Mouse (Mus musculus) adrenal gland, postnatal 14 days (tissue): ENCODE results near the gene Cmtm8. TPM values are rescaled to one million over a fixed set of nuclear protein-coding genes. Genes with fewer than 3 reads are reported as not detected.

Experiments
- DNase-seq: peaks from one replicate; pipeline ENCODE4 v3.0.0; 2021; ENCODE audit warnings: mixed read lengths
- long read RNA-seq, 2 experiments: library from polyadenylated mRNA; stranded (forward); transcript quantifications; one replicate each; pipeline ENCODE4 v2.0.0; 2021
- total RNA-seq: library from RNA; stranded (reverse); gene quantifications from 2 replicates; pipeline ENCODE4 v1.2.3, GENCODE M21; 2021

Gene Cmtm8
- total RNA-seq: 9.0 and 16.9 TPM in 2 replicates
- long read RNA-seq, experiment 1, transcript Cmtm8-201 (4 exons, 1,064 nt): major isoform, 11 of 13 reads
- long read RNA-seq, experiment 1, partial matches to known transcripts: 1 of 13 reads
- long read RNA-seq, experiment 1, other reads (novel, unspliced or antisense): 1 of 13 reads
- long read RNA-seq, experiment 2, transcript Cmtm8-201 (4 exons, 1,064 nt): major isoform, 15 of 19 reads
- long read RNA-seq, experiment 2, partial matches to known transcripts: 1 of 19 reads
- long read RNA-seq, experiment 2, other reads (novel, unspliced or antisense): 3 of 19 reads

- peak; percentile 75 for DNase-seq
Measured at GRCm38 (mm10) chr9:114844017-114844662, at the start of gene Cmtm8. Gene Cmtm8, minus strand, starts transcription at chr9:114844156.

GRCm38 (mm10) chr9:114892974-114893373 lies 49.0 kb upstream of the Cmtm8 start:
- no peak for DNase-seq

- DNase-seq: no peak
Measured at GRCm38 (mm10) chr9:114890377-114890776, 46.4 kb upstream of the Cmtm8 start.

GRCm38 (mm10) chr9:114888856-114889407 lies 45.0 kb upstream of the Cmtm8 start:
- no peak for DNase-seq

- peak; percentile 44 for DNase-seq
Measured at GRCm38 (mm10) chr9:114887699-114888098, 43.7 kb upstream of the Cmtm8 start.

- DNase-seq: no peak
Measured at GRCm38 (mm10) chr9:114885991-114886662, 42.2 kb upstream of the Cmtm8 start.

GRCm38 (mm10) chr9:114885564-114885963 lies 41.6 kb upstream of the Cmtm8 start:
- no peak for DNase-seq

GRCm38 (mm10) chr9:114881977-114882376 lies 38.0 kb upstream of the Cmtm8 start:
- no peak for DNase-seq

GRCm38 (mm10) chr9:114855327-114855726 lies 11.4 kb upstream of the Cmtm8 start:
- peak; percentile 42 for DNase-seq

- DNase-seq: peak; percentile 15
Measured at GRCm38 (mm10) chr9:114854686-114855085, 10.7 kb upstream of the Cmtm8 start.

GRCm38 (mm10) chr9:114853336-114853735 lies 9.4 kb upstream of the Cmtm8 start:
- peak; percentile 9 for DNase-seq

GRCm38 (mm10) chr9:114851419-114852190 lies 7.6 kb upstream of the Cmtm8 start:
- DNase-seq: no peak

GRCm38 (mm10) chr9:114843634-114844016 lies 331 bp downstream of the Cmtm8 start:
- DNase-seq: peak; percentile 68

GRCm38 (mm10) chr9:114842886-114843285 lies 1.1 kb downstream of the Cmtm8 start:
- peak; percentile 61 for DNase-seq

- DNase-seq: no peak
Measured at GRCm38 (mm10) chr9:114842269-114842668, 1.7 kb downstream of the Cmtm8 start.

GRCm38 (mm10) chr9:114838870-114839269 lies 5.1 kb downstream of the Cmtm8 start:
- DNase-seq: no peak

GRCm38 (mm10) chr9:114831527-114831926 lies 12.4 kb downstream of the Cmtm8 start:
- no peak for DNase-seq

- no peak for DNase-seq
Measured at GRCm38 (mm10) chr9:114830351-114830750, 13.6 kb downstream of the Cmtm8 start.

- DNase-seq: no peak
Measured at GRCm38 (mm10) chr9:114829669-114830068, 14.3 kb downstream of the Cmtm8 start.

- no peak for DNase-seq
Measured at GRCm38 (mm10) chr9:114828377-114828776, 15.6 kb downstream of the Cmtm8 start.

- no peak for DNase-seq
Measured at GRCm38 (mm10) chr9:114827242-114827852, 16.6 kb downstream of the Cmtm8 start.

- no peak for DNase-seq
Measured at GRCm38 (mm10) chr9:114824166-114824565, 19.8 kb downstream of the Cmtm8 start.
